Mouse (Mus musculus): Measurements from ENCODE around the gene Nfia.

Gene Nfia

DNA sequence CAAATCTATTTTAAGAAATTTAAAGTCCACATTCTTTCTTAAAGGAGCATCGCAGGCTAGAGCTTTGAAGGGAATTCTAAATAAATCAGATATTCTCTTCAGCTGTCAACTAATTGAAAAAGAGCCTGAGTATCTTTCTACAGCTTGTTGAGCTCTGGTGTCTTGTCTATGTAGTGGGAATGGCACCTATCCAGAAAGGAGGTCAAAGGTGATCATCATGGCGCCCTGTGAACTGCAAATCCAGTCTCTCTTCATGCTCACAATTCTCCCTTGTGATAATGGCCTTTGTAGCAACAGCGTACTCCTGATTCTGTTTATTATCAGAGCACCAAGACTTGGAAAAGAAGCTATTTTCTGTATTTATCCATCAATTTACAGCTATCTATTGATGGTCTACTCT is 6.4 kb upstream of the Nfia start:
- DNase-seq (ENCODE audit: low read depth, low spot score) = no peak

GRCm38 (mm10) chr4:97767025-97767424 is 5.5 kb upstream of the Nfia start:
- DNase-seq (ENCODE audit: low read depth, low spot score) = no peak

- no peak for DNase-seq (ENCODE audit: low read depth, low spot score)
These were observed 5.0 kb upstream of the Nfia start for GRCm38 (mm10) chr4:97767516-97767915.

DNA sequence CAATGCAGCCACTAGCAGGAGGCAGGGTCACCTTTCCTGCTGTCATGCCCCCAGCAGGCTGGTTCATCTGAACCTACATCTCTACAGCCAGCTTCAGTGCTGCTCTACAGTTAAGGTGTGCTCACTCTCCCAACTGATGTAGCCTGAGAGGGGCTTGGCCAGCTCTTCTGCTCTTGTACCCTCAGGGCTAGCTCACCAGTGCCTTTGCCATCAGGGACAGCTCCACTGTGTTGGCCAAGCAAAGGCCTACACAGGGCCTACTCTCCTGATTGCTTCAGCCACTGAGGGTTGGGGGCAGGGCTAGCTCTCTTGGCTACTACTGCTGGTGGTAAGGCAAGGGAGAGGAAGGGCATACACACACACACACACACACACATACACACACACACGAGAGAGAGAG is 2.7 kb upstream of the Nfia start:
- DNase-seq (ENCODE audit: low read depth, low spot score) = no peak

DNA sequence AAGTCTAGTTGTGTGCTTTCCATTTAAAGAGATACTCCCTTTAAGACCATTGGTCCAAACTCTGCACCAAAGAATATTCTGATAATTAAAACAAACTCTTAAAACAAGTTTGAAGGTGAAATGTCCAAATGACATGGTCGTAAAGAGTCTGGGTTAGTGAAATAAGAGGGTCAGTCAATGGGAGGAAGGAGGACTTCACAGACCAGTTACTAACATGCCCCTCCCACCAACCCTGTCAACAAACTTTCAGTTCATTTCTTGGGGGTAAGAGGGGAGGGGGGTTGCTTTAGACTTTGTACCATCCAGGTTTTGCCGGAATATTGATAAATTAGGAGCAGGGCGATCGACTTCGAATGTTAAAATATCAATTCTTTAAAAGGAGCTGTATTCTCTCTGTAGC is 1.1 kb upstream of the Nfia start:
- DNase-seq (ENCODE audit: low read depth, low spot score) = no peak

DNA sequence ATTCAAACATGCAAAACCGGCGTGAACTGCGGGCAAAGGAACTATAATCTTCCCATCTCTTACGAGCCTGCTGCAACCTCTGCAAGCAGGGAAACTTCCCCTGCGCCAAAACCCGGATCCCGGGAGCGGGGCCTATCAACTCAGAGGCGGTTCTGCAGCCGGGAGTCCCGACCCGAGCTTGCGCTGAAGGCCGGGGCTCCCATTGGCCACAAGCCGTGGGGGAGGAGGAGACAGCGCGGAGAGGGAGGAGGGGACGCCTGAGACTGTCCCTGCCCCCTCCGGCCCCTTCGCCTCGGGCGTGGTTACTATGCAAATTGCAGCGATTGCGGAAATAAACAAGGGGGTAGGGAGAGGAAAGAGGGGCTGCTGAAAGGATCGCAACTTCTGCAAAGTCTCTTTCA is 450 bp upstream of the Nfia start:
- DNase-seq (ENCODE audit: low read depth, low spot score) = peak; percentile 97

GRCm38 (mm10) chr4:97773110-97773593 is 618 bp downstream of the Nfia start:
- DNase-seq (ENCODE audit: low read depth, low spot score) = peak; percentile 98

GRCm38 (mm10) chr4:97773791-97774190 is 1.3 kb downstream of the Nfia start:
- no peak for DNase-seq (ENCODE audit: low read depth, low spot score)

- no peak for DNase-seq (ENCODE audit: low read depth, low spot score)
These were observed 2.0 kb downstream of the Nfia start for GRCm38 (mm10) chr4:97774446-97774950.

DNA sequence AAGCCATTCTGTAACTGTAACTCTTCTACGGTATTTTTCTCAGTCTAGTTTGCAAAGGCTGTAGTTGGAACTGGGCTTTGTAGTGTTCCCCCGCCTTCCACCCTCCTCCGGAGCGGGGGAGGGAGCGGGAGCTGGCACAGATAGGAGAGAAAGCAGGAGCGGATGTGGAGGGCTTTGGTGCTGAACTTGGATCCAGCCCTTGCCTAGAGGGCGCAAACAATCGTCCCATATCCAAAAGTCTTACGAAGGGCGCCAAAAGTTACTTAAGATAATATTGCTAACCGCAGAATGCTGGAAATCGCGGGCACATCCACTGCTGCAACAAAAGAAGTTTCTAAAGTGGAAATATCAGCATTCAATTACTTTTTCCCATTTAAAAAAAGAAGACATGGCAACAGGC is 2.5 kb downstream of the Nfia start:
- DNase-seq (ENCODE audit: low read depth, low spot score) = peak; percentile 37

DNA sequence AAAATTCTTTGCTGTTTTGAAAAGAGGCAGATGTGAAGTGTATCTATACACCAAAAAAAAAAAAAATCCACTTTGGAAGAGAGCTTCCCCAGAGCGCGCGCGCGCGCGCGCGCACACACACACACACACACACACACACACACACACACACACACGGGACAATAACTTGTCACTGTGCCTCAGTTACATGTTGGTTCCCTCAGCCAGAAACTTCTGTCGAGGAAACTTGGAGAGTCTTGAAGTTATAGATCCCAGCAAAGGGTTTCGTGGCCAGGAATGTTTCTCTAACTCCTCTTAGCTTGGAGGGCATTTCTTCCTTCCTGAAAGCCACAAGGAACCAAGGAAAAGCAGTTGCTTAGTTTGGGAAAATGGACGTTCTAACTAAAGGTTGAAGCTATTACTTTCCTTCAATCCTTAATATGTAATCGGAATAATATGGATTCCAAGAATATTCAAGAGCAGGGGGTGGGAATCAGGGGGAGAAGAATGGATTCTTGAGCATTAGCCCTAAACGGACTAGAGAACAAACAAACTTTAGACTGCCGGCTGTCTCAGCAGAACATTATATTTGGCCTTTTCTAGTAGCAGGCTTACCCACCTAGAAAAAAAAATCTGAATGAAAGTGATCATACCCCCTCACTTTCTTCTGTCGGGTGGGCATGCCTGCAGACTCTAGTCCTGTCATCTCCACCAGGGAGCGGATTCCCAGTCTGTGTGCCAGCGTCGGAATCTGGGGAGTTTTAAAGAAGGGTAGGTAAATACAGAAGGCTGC is 3.1 kb downstream of the Nfia start:
- no peak for DNase-seq (ENCODE audit: low read depth, low spot score)

DNA sequence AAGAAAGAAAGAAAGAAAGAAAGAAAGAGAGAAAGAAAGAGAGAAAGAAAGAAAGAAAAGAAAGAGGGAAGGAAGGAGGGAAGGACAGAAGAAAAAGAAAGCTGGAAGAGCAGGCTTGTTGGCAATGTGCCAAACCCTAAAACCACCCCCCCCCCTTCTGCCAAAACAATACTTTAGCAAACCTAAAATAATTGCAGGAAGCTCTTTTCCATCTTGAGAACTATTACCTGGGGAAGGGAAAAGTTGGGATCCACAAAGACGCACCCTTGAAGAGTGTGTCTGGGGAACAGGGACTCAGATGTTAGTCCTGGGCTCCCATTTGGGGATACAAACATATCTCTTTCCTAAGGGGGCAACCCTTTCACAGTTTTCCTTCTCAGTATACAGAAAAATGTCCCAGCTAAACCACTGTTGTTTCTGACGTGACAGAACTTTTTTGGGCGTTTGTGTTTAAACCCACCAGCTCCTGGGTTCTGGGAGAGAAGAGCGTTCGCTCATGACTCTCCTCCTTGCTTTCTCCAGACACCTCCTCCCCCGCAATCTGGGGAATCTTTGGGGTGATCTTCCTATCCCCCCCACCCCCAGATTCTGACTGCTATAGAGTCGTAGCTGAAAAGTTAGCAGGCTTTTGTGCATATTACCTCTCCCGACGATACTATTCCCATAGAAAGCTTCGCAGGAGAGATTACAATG is 4.0 kb downstream of the Nfia start:
- no peak for DNase-seq (ENCODE audit: low read depth, low spot score)

GRCm38 (mm10) chr4:97777081-97777705 is 4.7 kb downstream of the Nfia start:
- DNase-seq (ENCODE audit: low read depth, low spot score) = peak; percentile 60

GRCm38 (mm10) chr4:97777706-97778176 is 5.2 kb downstream of the Nfia start, which contains the start of gene E130114P18Rik:
Gene E130114P18Rik (minus strand): TSS chr4:97778078.
- peak; percentile 59 for DNase-seq (ENCODE audit: low read depth, low spot score)

DNA sequence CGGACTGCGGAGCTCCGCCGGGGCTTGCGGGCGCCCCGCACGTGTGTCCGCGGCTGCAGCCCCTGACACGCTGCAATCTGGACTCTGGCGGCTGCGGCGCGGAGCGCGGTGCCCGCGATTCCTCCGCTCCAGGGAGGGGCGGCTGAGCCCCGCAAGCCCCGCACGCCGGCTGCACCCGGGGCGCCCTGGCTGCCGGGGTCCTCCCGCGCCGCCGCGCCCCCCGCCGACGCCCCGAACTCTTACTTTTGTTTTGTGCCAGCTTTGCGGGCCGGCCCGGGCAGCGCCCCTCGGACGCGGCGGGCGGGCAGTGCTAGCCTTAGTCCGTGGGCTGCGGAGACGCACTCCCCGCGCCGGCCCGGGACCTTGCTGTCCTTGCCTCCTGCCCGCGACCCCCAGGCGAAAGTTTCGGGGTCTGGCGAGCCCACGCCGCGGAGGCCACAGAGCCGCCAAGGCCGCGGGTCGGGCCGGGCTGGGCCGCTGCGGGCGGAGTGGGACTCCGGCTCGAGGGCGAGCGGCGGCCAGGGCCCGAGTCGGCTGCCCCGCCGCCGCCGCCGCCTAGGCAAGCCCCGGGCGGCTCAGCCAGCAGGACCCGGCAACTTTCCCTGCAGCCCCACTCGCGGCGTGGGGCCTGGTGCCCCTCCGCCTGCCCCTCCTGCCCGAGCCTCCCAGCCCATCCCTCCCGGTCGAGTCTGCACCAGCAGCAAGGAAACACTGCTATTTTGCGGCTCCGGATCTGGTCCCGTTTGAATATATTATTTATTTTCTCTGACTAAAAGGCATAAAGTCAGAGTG is 5.9 kb downstream of the Nfia start:
- no peak for DNase-seq (ENCODE audit: low read depth, low spot score)

DNA sequence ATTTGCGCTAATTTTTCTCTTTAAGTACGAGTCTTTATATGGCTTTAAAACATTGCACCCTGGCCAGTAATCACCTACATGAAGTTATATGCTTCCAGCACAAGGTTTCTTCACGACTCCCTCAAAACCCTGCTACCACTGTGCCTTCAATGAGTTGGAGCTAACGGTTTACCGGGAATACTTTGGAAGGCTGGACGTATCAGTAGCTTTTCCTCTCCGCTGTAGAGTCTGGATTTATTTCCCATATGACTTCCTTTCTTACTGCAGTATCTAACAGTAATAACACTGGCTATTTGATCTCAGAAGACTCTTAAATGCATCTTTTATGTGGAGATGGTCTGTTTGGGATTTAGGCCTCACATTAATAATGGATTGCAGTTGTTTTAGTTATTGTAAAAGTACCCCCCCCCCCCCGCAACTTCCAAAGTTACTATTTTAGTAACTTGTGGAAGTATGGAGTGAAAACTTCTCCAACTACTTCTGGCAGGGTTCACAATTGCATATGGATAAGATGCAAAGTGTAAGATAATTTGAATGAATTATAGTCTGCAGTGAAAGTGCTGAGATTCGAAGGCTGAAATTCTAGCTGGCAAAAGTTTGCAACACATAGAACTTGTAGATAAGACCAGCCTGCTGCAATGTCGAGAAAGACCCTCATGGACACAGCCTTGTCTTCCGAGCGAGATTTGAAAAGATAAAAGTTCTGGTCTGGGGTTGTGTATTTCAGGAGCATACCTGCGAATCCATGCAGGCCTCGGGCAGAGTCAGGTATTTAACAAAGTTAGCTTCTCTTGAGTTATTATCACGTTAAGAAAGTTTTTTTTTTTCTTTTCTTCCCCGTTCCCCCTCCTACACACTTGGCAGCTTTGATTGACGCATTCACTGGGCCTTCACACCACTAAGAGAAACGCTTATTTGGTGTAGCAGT is 6.7 kb downstream of the Nfia start:
- DNase-seq (ENCODE audit: low read depth, low spot score) = no peak

DNA sequence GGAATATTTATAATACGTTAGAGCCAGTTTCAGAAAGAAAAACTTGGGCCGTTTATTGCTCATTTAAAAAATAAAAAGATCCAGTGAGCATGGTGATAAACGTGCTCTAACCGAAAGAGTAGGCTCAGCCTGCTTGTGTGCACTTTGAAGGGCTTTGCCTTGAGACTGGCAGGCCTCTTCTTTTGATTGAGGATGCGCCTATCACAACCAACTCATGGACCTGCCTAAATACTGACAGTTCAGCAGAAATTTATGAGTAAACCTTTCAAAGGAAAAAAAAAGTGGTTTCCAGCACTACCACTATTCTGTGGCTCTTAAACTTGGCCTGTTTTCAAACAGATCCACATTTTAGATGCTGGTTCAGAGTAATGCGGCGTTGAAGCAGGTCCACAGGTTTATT is 7.5 kb downstream of the Nfia start:
- no peak for DNase-seq (ENCODE audit: low read depth, low spot score)

DNA sequence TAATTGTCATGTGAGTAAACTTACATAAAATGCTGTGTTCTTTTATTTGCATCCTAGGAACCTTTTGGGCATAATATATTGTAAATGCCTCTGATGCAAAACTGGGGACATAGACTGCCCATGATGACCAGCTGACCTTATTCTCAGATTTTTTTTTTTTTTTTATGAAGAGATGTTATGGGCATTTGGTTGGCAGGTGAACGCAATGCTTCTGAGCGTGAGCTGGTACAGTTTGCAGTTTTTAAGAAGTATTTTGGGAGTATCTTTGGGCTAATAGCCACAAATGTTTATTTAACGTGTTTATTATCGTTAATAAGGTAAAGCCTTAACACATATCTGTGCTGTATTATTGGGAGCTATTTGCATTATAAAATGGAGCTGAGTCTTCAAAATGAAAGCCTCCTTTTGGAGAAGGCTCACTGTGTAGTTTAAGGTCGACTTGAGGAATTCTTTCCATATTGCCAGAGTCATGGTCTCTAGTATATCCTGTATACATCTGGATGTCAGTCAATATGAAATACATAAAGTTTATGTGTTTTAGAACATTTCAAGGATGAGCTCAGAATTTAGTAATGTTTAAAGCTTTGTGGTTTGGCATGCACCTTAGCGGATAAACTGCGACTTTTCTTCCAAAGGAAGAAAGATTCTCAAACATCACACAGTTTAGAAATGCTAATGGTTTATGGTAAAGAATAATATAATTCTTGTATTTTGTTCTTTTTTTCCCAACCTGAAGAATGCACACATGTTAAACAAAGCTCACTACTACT is 8.3 kb downstream of the Nfia start:
- no peak for DNase-seq (ENCODE audit: low read depth, low spot score)

GRCm38 (mm10) chr4:97782069-97782468 is 9.5 kb downstream of the Nfia start:
- DNase-seq (ENCODE audit: low read depth, low spot score) = no peak

GRCm38 (mm10) chr4:97782497-97782896 is 10.0 kb downstream of the Nfia start:
- DNase-seq (ENCODE audit: low read depth, low spot score) = no peak

Data from CD4-positive helper T cell, adult 2 months (primary cell).